Mouse (Mus musculus) spleen, adult 12 weeks (tissue): ENCODE results near the gene Rhot1.
"Not testable (repeated sequence)": the region's sequence is repeated elsewhere in the genome, so short reads cannot be mapped to it uniquely, and the experiment has no call there.

Source experiments
- DNase-seq: peaks from one replicate; pipeline ENCODE4 v3.0.0; 2022; ENCODE audit warnings: low spot score

Rhot1 gene

GRCm38 (mm10) chr11:80193827-80194226 lies 15.0 kb upstream of the Rhot1 start:
- DNase-seq: no peak

- DNase-seq: no peak
These were observed 12.5 kb upstream of the Rhot1 start for GRCm38 (mm10) chr11:80196351-80196750.

GRCm38 (mm10) chr11:80199316-80199715 lies 9.5 kb upstream of the Rhot1 start:
- no peak for DNase-seq

- DNase-seq: no peak
These were observed 9.0 kb upstream of the Rhot1 start for GRCm38 (mm10) chr11:80199773-80200172.

GRCm38 (mm10) chr11:80200326-80200725 lies 8.5 kb upstream of the Rhot1 start:
- no peak for DNase-seq

- no peak for DNase-seq
These were observed 6.5 kb upstream of the Rhot1 start for GRCm38 (mm10) chr11:80202296-80202695.

- no peak for DNase-seq
These were observed 4.8 kb upstream of the Rhot1 start for GRCm38 (mm10) chr11:80204037-80204436.

- DNase-seq: no peak
These were observed 3.9 kb upstream of the Rhot1 start for GRCm38 (mm10) chr11:80204941-80205340.

GRCm38 (mm10) chr11:80208465-80208859 lies 357 bp upstream of the Rhot1 start:
- no peak for DNase-seq

GRCm38 (mm10) chr11:80210321-80210720 lies 1.5 kb downstream of the Rhot1 start:
- no peak for DNase-seq

GRCm38 (mm10) chr11:80212282-80212681 lies 3.5 kb downstream of the Rhot1 start:
- DNase-seq: no peak

- DNase-seq: no peak
These were observed 6.5 kb downstream of the Rhot1 start for GRCm38 (mm10) chr11:80215291-80215690.

GRCm38 (mm10) chr11:80218657-80219293 lies 10.0 kb downstream of the Rhot1 start:
- no peak for DNase-seq

- not testable (repeated sequence) for DNase-seq
These were observed 21.2 kb downstream of the Rhot1 start for GRCm38 (mm10) chr11:80230066-80230465.

- DNase-seq: no peak
These were observed 28.5 kb downstream of the Rhot1 start for GRCm38 (mm10) chr11:80237278-80237677.

GRCm38 (mm10) chr11:80238306-80238705 lies 29.5 kb downstream of the Rhot1 start:
- no peak for DNase-seq

GRCm38 (mm10) chr11:80247026-80247425 lies 38.2 kb downstream of the Rhot1 start:
- no peak for DNase-seq

GRCm38 (mm10) chr11:80248531-80248930 lies 39.7 kb downstream of the Rhot1 start:
- DNase-seq: no peak

GRCm38 (mm10) chr11:80264137-80264536 lies 55.3 kb downstream of the Rhot1 start:
- no peak for DNase-seq

- DNase-seq: no peak
These were observed 62.3 kb downstream of the Rhot1 start for GRCm38 (mm10) chr11:80271096-80271495.

GRCm38 (mm10) chr11:80275011-80275410 lies 66.2 kb downstream of the Rhot1 start:
- DNase-seq: no peak

GRCm38 (mm10) chr11:80278054-80278453 lies 69.2 kb downstream of the Rhot1 start:
- DNase-seq: no peak

GRCm38 (mm10) chr11:80283786-80284185 lies 75.0 kb downstream of the Rhot1 start:
- DNase-seq: no peak

GRCm38 (mm10) chr11:80284641-80285040 lies 75.8 kb downstream of the Rhot1 start:
- no peak for DNase-seq
